Mouse (Mus musculus): ENCODE results near the gene Sdhaf3. TPM values are rescaled to one million over a fixed set of nuclear protein-coding genes. Genes with fewer than 3 reads are reported as not detected.
"Not testable (repeated sequence)": the region's sequence is repeated elsewhere in the genome, so short reads cannot be mapped to it uniquely, and the experiment has no call there.

Sdhaf3 gene
- polyA plus RNA-seq, 1 experiment from 2014 or later = 5.3 TPM

DNA sequence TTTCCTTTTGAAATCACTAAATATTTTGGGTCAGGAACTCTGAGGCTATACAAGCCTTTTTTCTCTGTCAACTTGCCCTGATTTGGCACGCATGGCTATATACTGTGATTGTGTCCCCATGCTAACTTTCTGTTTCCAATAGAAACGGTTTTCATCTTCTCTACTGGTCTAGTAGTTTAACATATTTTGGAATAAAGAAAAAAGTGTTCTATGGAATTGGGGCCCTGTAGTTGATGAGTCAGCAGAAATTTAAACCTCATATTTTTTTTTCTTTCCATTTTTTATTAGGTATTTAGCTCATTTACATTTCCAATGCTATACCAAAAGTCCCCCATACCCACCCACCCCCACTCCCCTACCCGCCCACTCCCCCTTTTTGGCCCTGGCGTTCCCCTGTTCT lies 3.4 kb downstream of the Sdhaf3 start:
- H3K27me3 ChIP-seq (ENCODE audit: insufficient read depth, poor library complexity, severe bottlenecking); H3K4me1 ChIP-seq; H3K36me3 ChIP-seq; DNase-seq (ENCODE audit: low spot score); H3K4me3 ChIP-seq; H3K27ac ChIP-seq; H3K9me3 ChIP-seq: not testable (repeated sequence)
- WGBS = 83% methylated on average over 2 of the region's 4 CpGs

DNA sequence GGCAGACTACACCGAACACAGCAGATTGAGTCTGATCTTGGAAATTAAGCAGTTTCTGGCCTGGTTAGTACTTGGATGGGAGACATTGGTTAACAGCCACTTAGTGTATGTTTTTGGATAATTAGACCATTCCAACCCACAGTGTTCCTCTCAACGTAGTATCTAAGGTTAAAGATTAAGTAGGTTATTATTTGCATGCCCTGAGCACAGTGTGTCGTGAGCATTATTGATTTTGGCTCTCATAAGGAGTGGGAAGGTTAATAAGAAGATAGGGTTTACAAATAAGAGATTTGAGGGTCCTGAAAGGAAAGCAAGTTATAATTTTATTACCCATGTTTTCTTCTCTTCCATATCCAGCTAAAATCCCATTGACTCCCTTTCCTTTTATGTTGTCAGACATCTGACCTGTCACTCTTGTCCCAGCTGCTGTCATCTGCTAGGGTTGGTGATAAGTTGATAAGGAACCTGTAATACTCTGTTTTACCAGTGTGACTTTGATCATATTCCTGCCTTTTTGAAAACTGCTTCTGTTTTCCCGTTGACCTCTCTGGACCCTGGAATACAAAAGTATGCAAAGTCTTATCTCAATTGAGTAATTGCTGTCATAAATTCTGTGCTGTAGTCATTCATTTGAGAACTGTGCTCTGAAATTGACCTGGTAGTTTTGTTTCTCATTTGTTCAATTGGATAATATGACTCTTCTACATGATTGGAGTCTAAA lies 41.6 kb downstream of the Sdhaf3 start:
- Histone ChIP-seq H3K27me3 (ENCODE audit: insufficient read depth, poor library complexity, severe bottlenecking) (no peaks in the 10 kb centered on the region), H3K4me1 (no peaks in the 10 kb centered on the region), H3K9me3 (no peaks in the 10 kb centered on the region), H3K36me3 (no peaks in the 10 kb centered on the region), H3K27ac (no peak overlapping the region), H3K4me3 (no peak overlapping the region)
- no peak for DNase-seq (ENCODE audit: low spot score)
- WGBS = 83% methylated on average over 4 of the region's 4 CpGs

DNA sequence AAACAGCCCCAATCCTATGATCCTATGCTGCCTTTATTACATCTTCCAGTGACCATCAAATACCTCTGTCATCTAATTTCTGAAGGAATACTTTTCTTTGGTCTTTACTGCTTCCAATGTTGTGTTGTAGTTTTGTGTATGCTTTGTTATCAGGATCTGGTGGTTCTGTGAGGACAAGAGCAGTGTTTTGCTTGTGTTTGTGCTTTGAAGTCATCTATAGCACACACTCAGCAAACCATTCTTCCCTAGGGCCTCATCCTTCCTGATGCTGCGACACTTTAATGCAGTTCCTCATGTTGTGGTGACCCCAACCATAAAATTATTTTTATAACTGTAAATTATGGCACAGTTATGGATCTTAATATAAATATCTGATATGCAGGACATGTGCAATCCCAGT lies 42.2 kb downstream of the Sdhaf3 start:
- H3K4me1 ChIP-seq = no peaks in the 10 kb centered on the region
- no peak overlapping the region for H3K27ac ChIP-seq
- no peak for DNase-seq (ENCODE audit: low spot score)
- no peak overlapping the region for H3K4me3 ChIP-seq
- no peaks in the 10 kb centered on the region for H3K27me3 ChIP-seq (ENCODE audit: insufficient read depth, poor library complexity, severe bottlenecking)
- 98% methylated on average over 1 of the region's 1 CpGs for WGBS
- no peaks in the 10 kb centered on the region for H3K36me3 ChIP-seq
- no peaks in the 10 kb centered on the region for H3K9me3 ChIP-seq

DNA sequence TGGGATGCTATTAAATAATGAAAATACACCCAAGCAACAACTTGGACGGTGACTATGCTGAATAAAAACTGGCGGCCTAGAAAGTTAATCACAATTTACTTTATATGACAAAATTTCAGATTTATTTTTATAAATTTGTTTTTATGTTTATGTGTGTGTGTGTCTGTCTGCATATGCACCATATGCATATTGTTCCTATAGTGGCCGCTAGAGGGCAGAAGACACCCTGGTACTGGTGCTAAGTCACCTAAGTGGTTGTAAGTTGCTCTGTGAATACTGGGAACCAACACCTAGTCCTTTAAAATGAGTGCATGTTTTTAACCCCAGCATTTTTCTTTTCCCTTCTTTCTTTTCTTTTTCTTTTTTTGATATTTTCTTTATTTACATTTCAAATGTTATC lies 43.2 kb downstream of the Sdhaf3 start:
- 86% methylated on average over 3 of the region's 3 CpGs for WGBS
- Histone ChIP-seq H3K4me3 (no peak overlapping the region), H3K4me1 (no peaks in the 10 kb centered on the region), H3K27ac (no peak overlapping the region), H3K36me3 (no peaks in the 10 kb centered on the region), H3K27me3 (ENCODE audit: insufficient read depth, poor library complexity, severe bottlenecking) (no peaks in the 10 kb centered on the region), H3K9me3 (no peaks in the 10 kb centered on the region)
- no peak for DNase-seq (ENCODE audit: low spot score)

DNA sequence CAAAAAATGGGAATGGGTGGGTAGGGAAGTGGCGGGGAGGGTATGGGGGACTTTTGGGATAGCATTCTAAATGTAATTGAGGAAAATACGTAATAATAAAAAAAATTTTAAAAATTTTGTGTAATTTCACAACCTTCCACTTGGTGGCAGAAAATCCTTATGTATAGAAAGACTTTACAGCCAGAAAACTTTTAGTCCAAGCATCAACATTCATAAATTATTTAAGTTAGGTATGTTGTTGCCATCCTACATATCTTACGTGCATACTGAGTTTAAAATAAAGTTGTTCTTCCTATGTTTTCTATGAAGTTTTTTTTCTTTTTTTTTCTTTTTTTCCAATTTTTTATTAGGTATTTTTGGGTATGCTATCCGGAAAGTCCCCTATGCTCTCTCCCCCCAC lies 47.3 kb downstream of the Sdhaf3 start:
- Histone ChIP-seq H3K9me3 (no peaks in the 10 kb centered on the region), H3K36me3 (no peaks in the 10 kb centered on the region), H3K4me3 (no peak overlapping the region), H3K27ac (no peak overlapping the region), H3K27me3 (ENCODE audit: insufficient read depth, poor library complexity, severe bottlenecking) (no peaks in the 10 kb centered on the region), H3K4me1 (no peaks in the 10 kb centered on the region)
- WGBS = 75% methylated on average over 4 of the region's 4 CpGs
- no peak for DNase-seq (ENCODE audit: low spot score)

DNA sequence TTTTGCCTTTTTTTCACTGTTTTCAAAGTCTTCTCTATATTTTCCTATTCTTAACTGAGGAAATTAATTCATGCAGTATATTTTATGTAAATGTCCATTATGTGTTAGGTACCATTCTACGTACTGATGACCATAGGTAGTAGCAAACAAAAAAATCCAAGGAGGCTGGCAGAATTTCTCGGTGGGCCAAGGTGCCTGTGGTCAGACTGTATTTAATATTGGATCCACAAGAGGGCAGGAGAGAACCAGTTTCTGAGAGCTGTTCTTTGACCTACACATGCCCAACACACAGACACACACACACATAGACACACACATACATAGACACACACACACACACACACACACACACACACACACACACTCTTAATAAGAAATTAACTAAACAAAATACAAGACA lies 48.2 kb downstream of the Sdhaf3 start:
- no peaks in the 10 kb centered on the region for H3K4me1 ChIP-seq
- 82% methylated on average over 2 of the region's 2 CpGs for WGBS
- no peak overlapping the region for H3K27ac ChIP-seq
- H3K36me3 ChIP-seq = no peaks in the 10 kb centered on the region
- no peaks in the 10 kb centered on the region for H3K9me3 ChIP-seq
- no peaks in the 10 kb centered on the region for H3K27me3 ChIP-seq (ENCODE audit: insufficient read depth, poor library complexity, severe bottlenecking)
- no peak for DNase-seq (ENCODE audit: low spot score)
- no peak overlapping the region for H3K4me3 ChIP-seq

DNA sequence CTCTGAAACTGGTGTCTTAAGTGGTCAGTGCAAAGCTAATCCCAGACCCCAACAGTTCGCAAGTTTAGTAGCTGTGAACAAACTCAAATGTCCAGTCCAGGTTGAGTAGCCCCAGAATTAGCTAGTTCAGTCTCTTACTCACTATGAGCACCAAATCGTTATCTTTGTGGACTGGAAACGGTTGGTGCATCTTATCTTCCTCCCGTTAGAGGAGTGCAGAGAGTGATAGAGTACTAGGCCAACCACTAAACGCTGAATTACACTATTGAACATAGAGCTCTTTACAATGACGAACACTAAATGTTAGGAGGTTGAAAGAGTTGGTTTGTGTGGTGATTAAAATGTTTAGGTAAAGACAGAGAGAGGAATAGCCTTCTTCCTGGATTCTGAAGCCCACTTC lies 82.3 kb downstream of the Sdhaf3 start:
- Histone ChIP-seq H3K36me3 (no peaks in the 10 kb centered on the region), H3K4me1 (no peaks in the 10 kb centered on the region), H3K9me3 (no peaks in the 10 kb centered on the region), H3K27me3 (ENCODE audit: insufficient read depth, poor library complexity, severe bottlenecking) (no peaks in the 10 kb centered on the region), H3K27ac (no peak overlapping the region), H3K4me3 (no peak overlapping the region)
- no peak for DNase-seq (ENCODE audit: low spot score)
- 72% methylated on average over 6 of the region's 6 CpGs for WGBS

DNA sequence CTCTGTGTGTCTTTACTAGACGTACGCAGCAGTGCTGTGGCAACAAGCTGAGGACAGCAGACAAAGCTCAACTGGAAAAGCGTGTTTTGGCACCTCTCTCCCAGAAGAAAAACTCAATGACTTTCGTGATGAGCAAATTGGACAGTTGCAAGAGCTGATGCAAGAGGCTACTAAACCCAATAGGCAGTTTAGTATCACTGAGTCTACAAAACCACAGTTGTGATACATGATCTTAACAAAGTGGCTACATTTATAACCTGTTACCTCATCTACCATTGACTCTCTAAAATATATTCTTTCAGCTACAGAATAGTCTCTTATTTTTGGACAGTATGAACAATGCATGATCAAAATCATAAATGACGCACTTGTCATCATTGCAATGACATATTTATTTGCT lies 83.0 kb downstream of the Sdhaf3 start:
- Histone ChIP-seq H3K27me3 (ENCODE audit: insufficient read depth, poor library complexity, severe bottlenecking) (no peaks in the 10 kb centered on the region), H3K4me1 (no peaks in the 10 kb centered on the region), H3K36me3 (no peaks in the 10 kb centered on the region), H3K27ac (no peak overlapping the region), H3K9me3 (no peaks in the 10 kb centered on the region), H3K4me3 (no peak overlapping the region)
- DNase-seq (ENCODE audit: low spot score) = no peak
- 89% methylated on average over 5 of the region's 5 CpGs for WGBS

DNA sequence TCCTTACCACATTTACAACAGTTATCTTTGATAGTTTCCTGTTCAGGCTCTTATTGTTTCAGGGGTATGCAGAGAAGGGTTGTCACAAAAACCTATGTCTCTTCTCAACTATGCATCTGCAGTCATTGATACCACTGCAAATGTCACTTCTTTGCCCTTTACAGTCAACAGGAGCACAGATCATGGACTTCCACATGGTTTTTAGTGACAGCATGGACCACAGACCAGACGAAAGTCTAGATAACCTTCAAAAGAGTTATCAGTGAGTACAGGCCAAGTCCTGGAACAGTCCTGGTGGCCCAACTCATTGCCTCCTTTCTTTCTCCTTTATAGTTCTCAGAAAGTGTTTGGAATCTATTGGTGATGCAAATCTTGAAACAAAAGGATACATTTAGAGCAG lies 86.1 kb downstream of the Sdhaf3 start:
- H3K27me3 ChIP-seq (ENCODE audit: insufficient read depth, poor library complexity, severe bottlenecking) = no peaks in the 10 kb centered on the region
- H3K4me3 ChIP-seq = no peak overlapping the region
- WGBS = 42% methylated on average over 1 of the region's 1 CpGs
- no peaks in the 10 kb centered on the region for H3K9me3 ChIP-seq
- H3K4me1 ChIP-seq = no peaks in the 10 kb centered on the region
- H3K36me3 ChIP-seq = no peaks in the 10 kb centered on the region
- DNase-seq (ENCODE audit: low spot score) = no peak
- H3K27ac ChIP-seq = no peak overlapping the region

DNA sequence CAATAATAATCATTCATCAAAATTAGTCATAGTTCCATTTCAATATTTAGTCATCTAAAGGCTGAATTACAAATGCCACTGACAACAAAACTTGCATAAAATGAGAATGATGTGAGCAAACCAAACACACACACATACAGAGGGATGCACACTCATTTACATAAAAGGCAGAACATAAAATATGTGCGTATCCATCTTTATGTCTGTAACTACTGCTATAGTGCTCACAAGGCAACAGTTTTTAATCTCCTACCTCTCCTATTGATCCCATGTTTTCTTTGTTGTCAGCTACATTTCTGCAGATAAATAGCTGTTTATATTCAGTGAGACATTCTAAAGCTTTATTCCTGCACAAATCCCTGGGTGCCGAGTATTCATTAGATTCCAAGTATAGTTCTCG lies 107.0 kb downstream of the Sdhaf3 start:
- 89% methylated on average over 3 of the region's 3 CpGs for WGBS
- H3K4me1 ChIP-seq = no peaks in the 10 kb centered on the region
- no peaks in the 10 kb centered on the region for H3K27me3 ChIP-seq (ENCODE audit: insufficient read depth, poor library complexity, severe bottlenecking)
- no peak overlapping the region for H3K27ac ChIP-seq
- no peaks in the 10 kb centered on the region for H3K36me3 ChIP-seq
- H3K9me3 ChIP-seq = no peaks in the 10 kb centered on the region
- no peak overlapping the region for H3K4me3 ChIP-seq
- DNase-seq (ENCODE audit: low spot score) = no peak

DNA sequence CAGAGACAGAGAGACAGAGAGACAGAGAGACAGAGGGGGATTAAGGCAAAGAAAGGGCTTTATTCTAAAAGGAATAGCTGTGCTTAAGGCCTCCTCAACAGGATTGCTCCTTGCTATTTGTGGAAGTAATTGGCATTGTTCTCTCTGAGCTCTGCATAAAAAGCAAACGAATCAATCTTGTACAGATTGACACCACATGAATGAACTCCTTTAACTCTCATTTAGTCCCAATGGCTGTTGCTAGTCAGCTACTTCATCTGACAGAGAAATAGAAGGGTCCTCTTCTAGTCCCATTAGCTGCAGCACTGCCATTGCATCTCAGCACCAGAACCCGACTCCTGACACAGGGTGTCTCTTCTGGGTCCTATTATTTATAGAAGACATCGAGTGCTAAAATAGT lies 113.0 kb downstream of the Sdhaf3 start:
- no peaks in the 10 kb centered on the region for H3K27me3 ChIP-seq (ENCODE audit: insufficient read depth, poor library complexity, severe bottlenecking)
- 73% methylated on average over 3 of the region's 3 CpGs for WGBS
- H3K36me3 ChIP-seq = no peaks in the 10 kb centered on the region
- H3K27ac ChIP-seq = no peak overlapping the region
- DNase-seq (ENCODE audit: low spot score) = no peak
- no peak overlapping the region for H3K4me3 ChIP-seq
- no peaks in the 10 kb centered on the region for H3K9me3 ChIP-seq
- no peaks in the 10 kb centered on the region for H3K4me1 ChIP-seq

DNA sequence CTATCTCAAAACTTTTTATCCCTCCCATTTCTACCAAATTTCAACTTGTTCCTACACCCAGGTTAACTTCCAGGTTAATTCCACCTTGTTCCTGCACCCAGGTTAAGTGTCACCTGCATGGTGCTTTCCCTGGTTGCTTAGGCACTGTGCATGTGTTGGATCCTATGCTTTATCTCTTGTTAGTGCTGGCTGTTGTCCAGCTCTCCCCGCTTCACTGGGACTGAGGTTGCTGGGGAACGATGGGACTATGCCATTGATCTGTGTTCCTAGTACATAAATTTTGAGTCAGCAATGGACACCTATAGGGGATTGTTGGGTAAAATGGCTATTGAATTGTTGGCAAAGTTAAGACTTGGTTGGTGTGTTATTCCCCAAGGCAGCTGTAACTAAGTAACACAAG lies 113.7 kb downstream of the Sdhaf3 start:
- H3K9me3 ChIP-seq = no peaks in the 10 kb centered on the region
- DNase-seq (ENCODE audit: low spot score) = no peak
- 68% methylated on average over 2 of the region's 2 CpGs for WGBS
- no peaks in the 10 kb centered on the region for H3K27me3 ChIP-seq (ENCODE audit: insufficient read depth, poor library complexity, severe bottlenecking)
- H3K4me3 ChIP-seq = no peak overlapping the region
- H3K36me3 ChIP-seq = no peaks in the 10 kb centered on the region
- no peaks in the 10 kb centered on the region for H3K4me1 ChIP-seq
- H3K27ac ChIP-seq = no peak overlapping the region

DNA sequence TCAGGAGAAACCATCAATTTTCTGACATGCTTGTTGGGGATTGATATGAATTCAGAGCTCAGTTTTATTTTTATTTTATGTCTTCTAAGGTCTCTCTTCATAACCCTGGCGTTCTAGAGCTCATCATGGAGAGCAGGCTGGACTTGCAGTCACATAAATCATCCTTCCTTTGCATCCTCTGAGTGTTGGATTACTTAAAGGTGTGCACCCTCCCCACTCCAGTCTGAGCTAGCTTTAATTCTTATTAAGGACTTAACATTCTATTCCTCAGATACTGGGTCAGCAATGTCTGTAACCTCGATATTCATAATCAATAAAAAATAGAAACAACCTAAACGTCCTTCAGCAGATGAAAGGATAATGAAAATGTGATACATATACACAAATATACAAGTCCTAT lies 126.2 kb downstream of the Sdhaf3 start:
- Histone ChIP-seq H3K4me1 (no peaks in the 10 kb centered on the region), H3K27ac (no peak overlapping the region), H3K4me3 (no peak overlapping the region), H3K36me3 (no peaks in the 10 kb centered on the region), H3K9me3 (no peaks in the 10 kb centered on the region), H3K27me3 (ENCODE audit: insufficient read depth, poor library complexity, severe bottlenecking) (no peaks in the 10 kb centered on the region)
- no peak for DNase-seq (ENCODE audit: low spot score)
- 74% methylated on average over 3 of the region's 3 CpGs for WGBS

All from heart, embryonic 10.5 days (tissue).